Mouse (Mus musculus) lung, adult 2 months (tissue): Measurements from ENCODE around the gene Lancl2.

Experiments
- CTCF ChIP-seq: fragments of 200-500 bp; IDR thresholded peaks from 2 replicates; pipeline ENCODE4 v1.5.1; 2011; ENCODE audit warnings: mild to moderate bottlenecking, low read length, control low read depth; ENCODE audit not compliant: insufficient read depth
- POLR2A ChIP-seq: fragments of 200-500 bp; IDR thresholded peaks from 2 replicates; pipeline ENCODE4 v1.6.1; 2011; ENCODE audit warnings: low read depth, mild to moderate bottlenecking, control low read depth, low read length, borderline replicate concordance; ENCODE audit errors: extremely low read depth

DNA sequence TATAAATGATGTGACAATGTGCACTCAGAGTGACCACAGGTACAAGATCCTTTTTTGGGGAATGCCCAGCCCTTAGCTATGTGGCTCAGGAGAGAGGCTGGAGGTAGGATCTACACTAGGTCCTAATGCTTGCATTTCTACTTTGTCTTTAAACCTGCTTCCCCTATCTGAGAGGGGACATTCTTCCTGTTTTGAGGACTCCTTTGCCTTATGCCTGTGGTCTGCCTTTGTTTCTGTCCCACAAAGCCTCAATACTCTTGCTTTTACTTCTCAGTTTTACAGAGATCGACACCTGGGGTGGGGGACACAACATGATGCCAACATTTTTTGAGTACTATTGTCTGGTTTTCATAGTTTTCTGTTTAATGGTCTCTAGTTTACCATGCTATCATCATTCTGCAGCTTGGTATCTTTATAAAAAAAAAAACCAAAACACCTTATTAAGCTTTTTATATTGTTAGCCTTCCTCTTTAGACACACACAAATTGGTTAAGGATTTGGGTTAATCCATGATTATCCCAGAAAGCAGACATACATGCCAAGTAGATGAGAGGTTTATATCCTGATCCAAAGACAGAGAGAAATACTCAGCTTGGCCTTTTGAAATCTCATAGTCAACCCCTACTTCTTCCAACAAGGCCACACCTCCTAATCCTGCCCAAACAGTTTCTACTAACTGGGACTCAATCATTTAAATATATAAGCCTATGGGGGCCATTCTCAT is 68.3 kb downstream of the Lancl2 start:
- no peak for TF ChIP-seq CTCF
- no peak for TF ChIP-seq POLR2A
